Mouse (Mus musculus) embryonic fibroblast, embryonic 13.5 days (primary cell): ENCODE data around the gene Erc2. TPM values are rescaled to one million over a fixed set of nuclear protein-coding genes. Genes with fewer than 3 reads are reported as not detected.

Experiments used
- H3K27ac ChIP-seq: 2 replicates; pipeline ENCODE4 v1.5.1; 2012; ENCODE audit warnings: low read length, control low read depth, inconsistent platforms; ENCODE audit not compliant: insufficient read depth
- H3K4me1 ChIP-seq: 2 replicates; pipeline ENCODE4 v1.6.1; 2011; ENCODE audit warnings: low read length; ENCODE audit not compliant: control insufficient read depth, insufficient read depth
- H3K4me3 ChIP-seq: 2 replicates; pipeline ENCODE4 v1.5.1; 2011; ENCODE audit warnings: mild to moderate bottlenecking, control low read depth, low read length; ENCODE audit not compliant: insufficient read depth
- CTCF ChIP-seq: IDR thresholded peaks from 2 replicates; pipeline ENCODE4 v1.5.1; 2011; ENCODE audit warnings: mild to moderate bottlenecking, control low read depth, low read length, moderate library complexity, borderline replicate concordance; ENCODE audit not compliant: insufficient read depth
- POLR2A ChIP-seq: IDR thresholded peaks from 2 replicates; pipeline ENCODE4 v1.6.1; 2011; ENCODE audit warnings: low read depth, mild to moderate bottlenecking, control low read depth, low read length, moderate library complexity
- polyA plus RNA-seq: library from polyadenylated mRNA; stranded (reverse); fragments of >200 nt; gene quantifications from 2 replicates; pipeline ENCODE4 v1.2.4, GENCODE M21; 2011; ENCODE audit warnings: low read depth; ENCODE audit not compliant: missing spikeins, insufficient read length

The Erc2 gene
- polyA plus RNA-seq, 1 experiment, result 4.4 TPM

DNA sequence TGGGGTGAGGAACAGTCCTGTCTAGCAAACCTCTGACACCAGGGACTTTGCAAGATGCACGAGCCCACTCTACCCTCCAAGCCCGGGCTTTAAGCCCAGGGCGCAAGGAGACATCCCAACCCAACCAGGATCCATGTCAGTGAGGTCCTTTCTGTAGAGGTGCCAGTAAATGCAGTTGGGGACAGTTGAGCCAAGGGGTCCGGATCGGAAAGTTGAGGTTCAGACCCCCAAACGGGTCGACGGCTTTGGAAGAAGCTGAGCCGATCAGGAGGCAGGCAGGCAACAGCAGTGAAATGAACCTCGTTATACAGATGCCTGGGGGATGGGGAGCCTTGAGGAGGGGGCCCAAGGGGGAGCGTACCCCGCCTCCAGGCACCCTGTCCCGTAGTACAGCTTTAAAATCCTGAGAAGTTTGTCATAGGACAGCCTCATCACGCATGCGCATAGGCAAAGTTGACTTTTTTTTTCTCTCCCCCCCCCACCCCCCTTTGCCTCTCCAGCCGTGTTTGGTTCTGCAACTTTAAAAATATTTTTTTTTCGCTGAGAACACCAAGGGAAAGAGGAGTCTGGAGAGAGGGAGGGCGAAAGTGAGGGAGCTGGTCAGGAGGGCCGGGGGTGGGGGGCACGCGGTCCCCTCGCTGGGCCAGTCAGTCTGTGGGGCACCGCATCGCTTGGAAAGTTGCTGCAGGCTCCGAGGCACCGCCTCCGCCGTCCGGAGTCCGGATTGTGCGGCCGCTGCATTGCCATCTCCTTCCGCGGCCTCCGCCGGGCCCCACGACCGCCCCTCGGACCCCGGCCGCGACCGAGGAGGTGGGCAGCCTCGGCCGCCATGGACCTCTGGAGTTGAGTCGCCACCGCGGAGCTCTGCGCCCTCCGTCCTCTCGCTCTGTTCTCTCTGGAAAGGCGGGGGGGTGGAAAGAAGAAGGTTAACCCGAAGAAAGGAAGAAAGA, 882.1 kb downstream of the Erc2 start, which contains the start of gene Wnt5a:
Wnt5a (plus strand) TSS at position 650 of the 950 bp plus-strand sequence.
- H3K27ac ChIP-seq, result peak within 1 kb of the TSS; percentile 92
- TF ChIP-seq POLR2A (no peak; the same call in 1 of the 2 replicates), CTCF (no peak)
- 0 out of 2 replicates have a peak, but pooled peaks cover 5% of the 10 kb centered on the region for H3K4me1 ChIP-seq
- peak within 1 kb of the TSS; percentile 59 for H3K4me3 ChIP-seq

DNA sequence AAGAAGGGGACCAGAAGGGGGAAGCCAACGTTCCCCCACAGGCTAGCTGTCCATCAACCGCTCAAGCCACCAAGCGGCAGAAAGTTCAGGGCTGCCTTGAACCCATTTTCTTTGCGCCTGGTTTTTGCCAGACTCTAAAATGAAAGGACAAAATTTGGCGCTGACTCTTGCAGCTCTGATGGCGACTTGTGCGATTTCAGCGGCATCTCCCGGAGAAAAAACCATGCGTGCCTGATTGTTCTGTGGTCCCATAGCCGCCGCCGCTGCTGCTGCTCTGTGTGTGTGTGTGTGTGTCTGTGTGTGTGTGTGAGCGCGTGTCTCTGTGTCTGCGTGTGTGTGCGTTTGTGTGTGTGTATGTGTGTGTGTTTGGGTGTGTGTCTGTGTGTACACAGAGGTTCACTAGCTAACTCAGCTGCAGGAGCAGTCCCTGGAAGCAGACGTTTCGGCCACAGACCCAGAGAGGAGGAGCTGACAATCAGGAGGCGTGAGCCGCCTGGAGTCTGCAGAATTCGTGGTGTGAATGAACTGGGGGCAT, 882.9 kb downstream of the Erc2 start:
- TF ChIP-seq POLR2A, result peak; percentile 83
- no peak for TF ChIP-seq CTCF
- Histone ChIP-seq H3K4me3 (peak overlapping the region; percentile 59), H3K27ac (peak overlapping the region; percentile 92), H3K4me1 (0 out of 2 replicates have a peak, but pooled peaks cover 5% of the 10 kb centered on the region)

DNA sequence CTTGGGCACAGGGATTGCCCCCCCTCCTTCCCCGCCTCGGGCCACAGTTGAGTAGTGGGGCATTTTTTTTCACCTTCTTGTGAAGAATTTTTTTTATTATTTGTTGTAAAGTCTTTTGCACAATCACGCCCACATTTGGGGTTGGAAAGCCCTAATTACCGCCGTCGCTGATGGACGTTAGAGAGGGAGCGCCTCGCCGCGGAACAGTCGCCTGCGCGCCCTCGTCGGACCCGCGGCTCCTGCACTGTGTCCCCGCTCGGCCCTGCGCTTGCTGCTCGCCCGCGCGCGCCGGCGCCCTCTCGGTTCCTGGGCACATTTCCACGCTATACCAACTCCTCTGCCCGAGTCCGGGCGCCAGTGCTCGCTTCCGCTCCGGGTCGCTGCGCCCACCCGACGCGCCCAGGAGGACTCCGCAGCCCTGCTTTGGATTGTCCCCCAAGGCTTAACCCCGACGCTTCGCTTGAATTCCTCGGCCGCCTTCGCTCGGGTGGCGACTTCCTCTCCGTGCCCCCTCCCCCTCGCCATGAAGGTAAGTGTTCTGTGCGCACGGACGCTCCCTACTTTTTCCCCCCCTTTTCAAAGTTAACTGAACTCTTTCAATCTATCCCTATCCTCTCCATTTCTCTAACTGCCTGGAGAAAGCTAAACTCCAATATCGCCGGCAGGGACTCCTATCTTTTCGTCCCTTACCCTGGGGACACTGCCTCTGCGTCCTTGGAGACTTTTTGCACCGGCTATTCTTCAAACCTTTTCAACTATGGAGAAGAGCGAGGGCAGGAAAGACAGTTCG, 883.6 kb downstream of the Erc2 start:
- TF ChIP-seq CTCF (no peak), POLR2A (no peak; the same call in 1 of the 2 replicates)
- 0 out of 2 replicates have a peak, but pooled peaks cover 5% of the 10 kb centered on the region for H3K4me1 ChIP-seq
- peak overlapping the region; percentile 59 for H3K4me3 ChIP-seq
- peak overlapping the region; percentile 92 for H3K27ac ChIP-seq

DNA sequence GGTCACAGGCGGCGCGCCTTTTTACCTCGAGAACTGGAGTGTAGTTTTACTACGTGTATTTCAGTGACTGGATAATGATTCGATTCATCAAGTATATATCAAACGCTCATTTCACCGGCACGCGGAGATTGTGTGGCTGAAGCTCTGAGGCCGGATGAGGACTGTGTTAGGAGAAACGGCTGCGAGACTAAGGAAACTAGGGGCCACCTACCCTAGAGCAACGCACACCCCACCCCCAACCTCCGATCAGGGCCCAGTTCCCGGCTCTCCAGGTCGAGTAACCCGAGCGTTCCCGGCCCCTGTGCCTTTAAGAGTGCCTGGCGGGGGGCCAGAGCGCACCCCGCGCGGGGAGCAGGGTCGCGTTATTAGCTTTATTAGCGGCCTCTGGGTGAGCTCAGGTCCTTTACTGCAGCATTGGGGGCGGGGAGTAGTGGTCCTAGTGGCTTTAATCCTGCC, 884.2 kb downstream of the Erc2 start:
- peak overlapping the region; percentile 59 for H3K4me3 ChIP-seq
- H3K27ac ChIP-seq, result peak overlapping the region; percentile 92
- 0 out of 2 replicates have a peak, but pooled peaks cover 5% of the 10 kb centered on the region for H3K4me1 ChIP-seq
- TF ChIP-seq CTCF (no peak), POLR2A (peak; percentile 59)

DNA sequence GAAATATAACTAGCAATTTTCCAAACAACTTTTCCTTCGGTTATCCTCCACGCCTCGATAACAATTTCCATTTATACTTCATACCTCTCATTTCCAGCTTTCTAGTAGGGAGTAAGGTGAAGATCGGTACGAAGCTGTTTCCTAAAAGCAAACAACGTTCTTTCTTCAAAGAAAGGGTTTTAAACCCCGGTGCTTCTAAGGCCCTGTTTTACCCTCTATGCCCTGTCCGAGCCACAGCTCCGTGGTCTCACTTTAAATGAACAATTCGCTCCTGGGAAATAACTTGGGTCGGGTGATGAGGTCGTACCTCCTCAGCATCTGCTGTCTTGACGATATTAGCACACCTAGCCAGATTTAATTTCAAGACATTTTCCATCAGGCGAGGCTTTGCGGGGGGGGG, 884.8 kb downstream of the Erc2 start:
- 0 out of 2 replicates have a peak, but pooled peaks cover 5% of the 10 kb centered on the region for H3K4me1 ChIP-seq
- H3K4me3 ChIP-seq, result peak overlapping the region; percentile 59
- TF ChIP-seq CTCF (no peak), POLR2A (peak; percentile 43; the same call in 1 of the 2 replicates)
- peak overlapping the region; percentile 92 for H3K27ac ChIP-seq

DNA sequence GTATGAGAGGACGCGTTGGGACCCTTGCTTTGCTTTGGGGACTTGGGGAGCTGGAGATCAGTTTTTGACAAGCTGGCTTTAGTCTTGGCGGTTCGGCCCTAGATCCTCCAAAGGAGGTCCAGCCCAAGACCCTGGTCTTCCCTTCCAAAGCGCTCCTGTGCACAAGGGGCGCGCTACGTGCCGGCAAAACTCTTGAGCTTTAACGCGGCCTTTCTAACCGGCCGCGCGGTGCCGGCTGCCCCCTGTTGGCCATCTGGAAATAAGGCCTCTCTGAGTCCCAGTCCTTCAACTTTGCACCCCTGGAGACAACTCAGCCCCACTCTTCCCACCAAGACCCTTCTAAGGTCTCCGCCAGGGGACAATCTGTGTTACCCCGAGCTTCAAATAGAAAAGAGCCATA, 885.2 kb downstream of the Erc2 start:
- peak overlapping the region; percentile 92 for H3K27ac ChIP-seq
- 0 out of 2 replicates have a peak, but pooled peaks cover 5% of the 10 kb centered on the region for H3K4me1 ChIP-seq
- H3K4me3 ChIP-seq, result peak overlapping the region; percentile 59
- peak; percentile 43; the same call in 1 of the 2 replicates for TF ChIP-seq CTCF
- peak; percentile 9; the same call in 1 of the 2 replicates for TF ChIP-seq POLR2A

DNA sequence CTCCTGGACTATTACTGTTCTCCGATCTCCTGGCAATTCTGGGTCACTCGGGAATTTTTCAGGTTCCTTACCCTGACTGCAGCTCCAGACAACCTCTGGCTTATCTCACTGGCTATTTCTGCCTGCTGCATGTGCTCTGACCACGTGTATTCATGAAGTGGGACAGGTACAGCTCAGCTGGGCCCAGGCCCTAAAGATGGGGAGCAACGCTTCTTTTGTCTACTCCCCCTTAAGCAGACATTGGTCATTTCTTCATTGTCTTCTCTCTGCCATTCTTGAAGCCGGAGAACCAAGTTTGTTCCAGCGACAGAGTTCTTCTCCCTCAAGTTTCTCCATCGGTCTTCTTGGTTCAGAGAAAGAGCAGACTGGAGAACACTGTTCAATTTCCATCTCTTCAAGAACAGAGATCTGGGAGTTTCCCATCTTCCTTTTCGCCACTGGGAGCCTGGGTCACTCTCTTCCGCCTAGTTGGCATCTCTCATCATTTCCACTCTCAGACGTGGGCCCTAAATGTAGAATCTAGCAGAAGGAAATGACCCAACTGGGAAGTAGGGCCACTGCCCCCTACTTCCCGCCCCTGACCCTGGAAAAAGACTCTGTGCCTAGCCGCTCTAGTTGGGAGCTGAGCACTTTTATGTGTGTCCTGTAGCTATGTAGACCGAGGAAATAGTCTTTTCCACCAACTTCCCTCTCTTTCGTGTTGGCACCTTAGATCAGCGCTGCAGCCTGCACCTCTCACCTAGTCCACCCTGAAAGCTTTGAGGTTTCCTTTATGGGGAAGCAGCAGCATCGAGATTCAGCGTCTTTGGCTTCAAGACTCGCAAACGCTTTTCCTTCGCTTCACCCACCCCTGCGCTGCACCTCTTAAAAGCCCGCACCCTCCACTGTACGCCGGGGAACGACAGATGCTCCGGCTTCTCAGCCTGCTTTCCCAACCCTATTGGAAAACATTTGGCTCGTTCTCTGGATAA, 886.3 kb downstream of the Erc2 start:
- Histone ChIP-seq H3K4me1 (0 out of 2 replicates have a peak, but pooled peaks cover 5% of the 10 kb centered on the region), H3K4me3 (peak overlapping the region; percentile 59), H3K27ac (peak overlapping the region; percentile 78)
- no peak for TF ChIP-seq CTCF
- TF ChIP-seq POLR2A, result peak; percentile 30; the same call in 1 of the 2 replicates
